Mouse (Mus musculus): ENCODE measurements around the gene Kdm4a. TPM values are rescaled to one million over a fixed set of nuclear protein-coding genes. Genes with fewer than 3 reads are reported as not detected.

The Kdm4a gene
- polyA plus RNA-seq, 1 experiment from 2014 or later: 52.0 TPM

DNA sequence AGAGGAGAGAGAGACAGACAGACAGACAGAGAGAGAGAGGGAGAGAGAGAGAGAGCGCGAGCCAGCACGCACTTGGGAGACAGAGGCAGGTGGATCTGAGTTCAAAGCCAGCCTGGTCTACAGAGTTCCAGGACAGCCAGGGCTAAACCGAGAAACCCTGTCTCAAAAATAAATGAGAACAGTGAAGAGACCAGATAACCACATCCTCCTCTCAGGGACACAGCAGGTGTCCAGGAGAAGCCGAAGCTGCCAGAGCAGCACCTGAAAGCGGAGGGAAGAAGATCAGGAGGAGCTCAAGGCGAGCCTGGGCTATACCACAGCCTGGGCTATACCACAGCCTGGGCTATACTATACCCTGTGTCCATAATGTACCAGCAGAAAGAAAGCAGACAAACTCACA is 29.0 kb downstream of the Kdm4a start:
- no peak for ATAC-seq (ENCODE audit: low FRiP score)
- Histone ChIP-seq H3K36me3 (peaks cover 100% of the 10 kb centered on the region), H3K4me3 (no peak overlapping the region), H3K27ac (no peak overlapping the region), H3K4me1 (replicated peaks) (0 out of 2 replicates have a peak, but pooled peaks cover 3% of the 10 kb centered on the region), H3K9ac (no peak overlapping the region), H3K4me2 (no peak overlapping the region), H3K27me3 (no peaks in the 10 kb centered on the region), H3K9me3 (no peaks in the 10 kb centered on the region)
- 94% methylated on average over 7 of the region's 7 CpGs for WGBS

- no peaks in the 10 kb centered on the region for H3K9me3 ChIP-seq
- H3K4me1 ChIP-seq (replicated peaks): 0 out of 2 replicates have a peak, but pooled peaks cover 3% of the 10 kb centered on the region
- H3K27me3 ChIP-seq: no peaks in the 10 kb centered on the region
- H3K36me3 ChIP-seq: peaks cover 100% of the 10 kb centered on the region
- no peak overlapping the region for H3K27ac ChIP-seq
- no peak overlapping the region for H3K9ac ChIP-seq
- 92% methylated on average over 14 of the region's 14 CpGs for WGBS
- no peak overlapping the region for H3K4me3 ChIP-seq
- no peak overlapping the region for H3K4me2 ChIP-seq
- no peak for ATAC-seq (ENCODE audit: low FRiP score)
These were observed 29.7 kb downstream of the Kdm4a start for GRCm38 (mm10) chr4:118149956-118150680.

DNA sequence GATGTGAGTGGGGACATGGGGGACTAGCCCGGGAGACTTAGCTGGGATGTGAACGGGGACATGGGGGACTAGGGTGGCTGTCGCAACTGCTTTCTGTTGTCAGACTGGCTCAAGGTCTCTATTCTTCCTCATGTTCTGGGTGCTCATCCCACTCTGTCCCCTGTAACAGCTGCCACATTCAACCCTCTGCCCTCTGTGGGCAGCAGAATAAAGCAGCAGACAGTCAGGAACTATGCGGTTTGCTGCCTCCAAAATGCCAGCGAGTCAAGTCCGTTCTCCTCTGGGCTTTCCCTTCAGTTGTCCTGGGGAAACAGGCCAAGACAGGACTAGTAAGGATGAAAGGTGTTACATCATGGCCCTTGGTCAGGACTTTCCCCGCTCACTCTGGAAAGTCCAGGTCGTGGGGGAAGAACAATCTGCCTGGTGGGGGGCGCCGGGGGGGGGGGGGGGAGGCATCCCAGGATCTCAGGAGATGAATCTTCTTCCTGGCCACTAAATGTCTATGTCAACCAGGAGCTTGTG is 30.7 kb downstream of the Kdm4a start:
- WGBS: 92% methylated on average over 10 of the region's 10 CpGs
- H3K27ac ChIP-seq: no peak overlapping the region
- H3K4me3 ChIP-seq: no peak overlapping the region
- H3K27me3 ChIP-seq: no peaks in the 10 kb centered on the region
- 0 out of 2 replicates have a peak, but pooled peaks cover 3% of the 10 kb centered on the region for H3K4me1 ChIP-seq (replicated peaks)
- ATAC-seq (ENCODE audit: low FRiP score): no peak
- no peak overlapping the region for H3K4me2 ChIP-seq
- H3K36me3 ChIP-seq: peaks cover 100% of the 10 kb centered on the region
- no peak overlapping the region for H3K9ac ChIP-seq
- H3K9me3 ChIP-seq: no peaks in the 10 kb centered on the region

DNA sequence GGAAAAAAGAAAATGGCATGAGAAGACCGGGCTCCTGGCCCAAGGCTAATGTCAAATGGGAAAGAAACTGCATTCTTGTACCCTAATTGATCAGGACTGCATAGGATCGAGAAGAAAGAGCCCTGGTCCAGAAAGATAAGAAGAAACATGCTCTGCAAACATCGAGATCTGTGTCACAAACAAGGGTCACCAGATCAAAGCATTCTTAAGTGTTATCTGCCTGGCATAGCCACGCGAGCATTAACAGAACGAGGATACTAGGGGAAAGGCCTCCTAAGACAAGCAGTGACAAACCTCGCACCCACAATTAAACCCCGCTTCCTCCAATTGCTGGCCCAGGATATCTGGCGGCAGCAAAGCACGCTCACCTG is 31.5 kb downstream of the Kdm4a start:
- H3K4me1 ChIP-seq (replicated peaks): 0 out of 2 replicates have a peak, but pooled peaks cover 3% of the 10 kb centered on the region
- peaks cover 100% of the 10 kb centered on the region for H3K36me3 ChIP-seq
- no peaks in the 10 kb centered on the region for H3K9me3 ChIP-seq
- H3K4me2 ChIP-seq: no peak overlapping the region
- 91% methylated on average over 10 of the region's 10 CpGs for WGBS
- H3K27ac ChIP-seq: 0 out of 2 replicates have a peak overlapping the region, but pooled peaks have one; percentile 25
- no peak for ATAC-seq (ENCODE audit: low FRiP score)
- no peak overlapping the region for H3K4me3 ChIP-seq
- H3K9ac ChIP-seq: no peak overlapping the region
- H3K27me3 ChIP-seq: no peaks in the 10 kb centered on the region

DNA sequence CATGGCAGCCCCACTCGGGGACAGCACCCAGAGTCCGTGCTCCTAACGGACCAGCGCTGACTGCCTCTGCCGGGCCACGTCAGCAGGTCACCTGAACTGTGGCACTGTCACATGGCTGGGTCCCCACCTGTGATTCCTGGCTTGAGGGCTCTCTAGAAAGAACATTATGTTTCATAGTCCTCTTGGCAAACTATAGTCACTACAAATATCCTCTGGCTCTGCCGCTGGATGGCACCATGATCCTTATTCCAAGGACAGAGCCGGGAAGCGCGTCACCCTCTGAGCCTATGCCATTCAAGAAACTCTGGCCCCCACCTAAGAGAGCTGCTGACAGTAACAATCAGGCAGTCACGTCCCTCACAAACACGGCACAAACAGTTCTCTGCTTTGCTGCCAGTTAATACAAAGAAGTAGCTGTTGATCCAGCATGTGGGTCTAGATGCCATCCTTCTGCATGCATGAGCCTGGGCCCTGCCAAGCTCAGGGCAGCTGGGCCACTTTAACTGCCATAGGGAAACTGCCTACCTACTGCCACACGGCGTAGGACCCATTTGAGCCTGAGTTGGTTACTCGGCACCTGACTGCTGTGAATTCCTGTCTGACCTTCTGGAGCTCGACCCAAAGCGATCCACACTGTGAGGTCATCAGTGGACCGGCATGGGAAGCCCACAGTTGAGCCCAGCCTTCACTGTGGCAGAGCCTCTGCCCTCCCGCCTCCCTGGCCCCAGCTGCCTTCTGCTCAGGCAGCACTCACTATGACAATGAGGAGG is 32.1 kb downstream of the Kdm4a start:
- Histone ChIP-seq H3K9ac (no peak overlapping the region), H3K4me2 (no peak overlapping the region), H3K9me3 (no peaks in the 10 kb centered on the region), H3K4me3 (no peak overlapping the region), H3K4me1 (replicated peaks) (0 out of 2 replicates have a peak, but pooled peaks cover 3% of the 10 kb centered on the region), H3K27me3 (no peaks in the 10 kb centered on the region), H3K36me3 (peaks cover 100% of the 10 kb centered on the region), H3K27ac (0 out of 2 replicates have a peak overlapping the region, but pooled peaks have one; percentile 25)
- no peak for ATAC-seq (ENCODE audit: low FRiP score)
- WGBS: 93% methylated on average over 19 of the region's 19 CpGs

GRCm38 (mm10) chr4:118147090-118147489 is 32.8 kb downstream of the Kdm4a start:
- Histone ChIP-seq H3K36me3 (peaks cover 100% of the 10 kb centered on the region), H3K27ac (0 out of 2 replicates have a peak overlapping the region, but pooled peaks have one; percentile 60), H3K9ac (no peak overlapping the region), H3K4me3 (no peak overlapping the region), H3K9me3 (no peaks in the 10 kb centered on the region), H3K4me2 (no peak overlapping the region), H3K4me1 (replicated peaks) (0 out of 2 replicates have a peak, but pooled peaks cover 3% of the 10 kb centered on the region), H3K27me3 (no peaks in the 10 kb centered on the region)
- ATAC-seq (ENCODE audit: low FRiP score): peak; percentile 58; the same call in 1 of the 2 replicates
- WGBS: 77% methylated on average over 10 of the region's 10 CpGs

DNA sequence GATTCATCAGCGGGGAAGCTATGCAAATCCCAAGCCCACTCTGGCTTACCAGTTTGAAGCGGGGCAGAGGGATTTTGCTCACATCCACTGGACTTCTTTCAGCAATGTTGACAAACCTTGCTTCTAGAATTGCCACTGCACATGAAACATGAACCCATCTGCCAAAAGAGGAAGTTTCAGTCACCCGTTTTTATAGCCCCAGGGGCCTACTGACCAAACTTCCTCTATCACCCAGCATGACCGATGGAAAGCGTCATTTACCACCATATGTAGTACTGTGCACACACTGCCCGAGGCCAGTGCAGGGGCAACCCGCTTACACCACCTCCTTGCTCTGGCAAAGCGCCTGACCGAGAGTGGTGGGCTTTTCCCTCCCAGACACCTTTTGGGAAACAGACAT is 35.5 kb downstream of the Kdm4a start:
- Histone ChIP-seq H3K27ac (no peak overlapping the region), H3K9me3 (no peaks in the 10 kb centered on the region), H3K27me3 (no peaks in the 10 kb centered on the region), H3K4me1 (replicated peaks) (0 out of 2 replicates have a peak, but pooled peaks cover 3% of the 10 kb centered on the region), H3K9ac (no peak overlapping the region), H3K36me3 (peaks cover 94% of the 10 kb centered on the region), H3K4me2 (no peak overlapping the region), H3K4me3 (no peak overlapping the region)
- 90% methylated on average over 9 of the region's 9 CpGs for WGBS
- no peak for ATAC-seq (ENCODE audit: low FRiP score)

DNA sequence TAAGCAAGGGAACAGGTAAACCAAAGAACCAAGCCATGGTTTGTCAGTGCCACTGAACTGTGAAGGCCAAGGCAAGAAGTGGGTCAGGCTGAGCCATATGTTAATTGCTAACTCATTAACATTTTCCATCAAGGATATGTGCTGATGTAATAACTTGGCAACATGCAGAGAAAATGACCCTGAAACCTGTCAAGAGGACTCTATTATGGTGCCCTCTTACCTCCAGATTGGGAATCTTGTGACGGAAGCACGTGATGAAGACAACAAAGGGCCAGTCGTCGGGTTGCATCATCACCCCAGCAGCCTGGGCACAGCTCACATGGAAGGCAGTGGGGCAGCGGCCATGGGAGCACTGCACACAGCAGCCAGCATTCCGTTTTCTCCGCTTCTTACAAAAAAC is 36.2 kb downstream of the Kdm4a start:
- WGBS: 93% methylated on average over 7 of the region's 7 CpGs

GRCm38 (mm10) chr4:118141511-118141910 is 38.3 kb downstream of the Kdm4a start:
- Histone ChIP-seq H3K4me2 (no peak overlapping the region), H3K4me3 (no peak overlapping the region), H3K27ac (no peak overlapping the region), H3K36me3 (peaks cover 90% of the 10 kb centered on the region), H3K27me3 (no peaks in the 10 kb centered on the region), H3K9me3 (no peaks in the 10 kb centered on the region), H3K9ac (no peak overlapping the region), H3K4me1 (replicated peaks) (0 out of 2 replicates have a peak, but pooled peaks cover 2% of the 10 kb centered on the region)
- no peak for ATAC-seq (ENCODE audit: low FRiP score)
- 91% methylated on average over 5 of the region's 5 CpGs for WGBS

More for the DNA sequence above, 36.2 kb downstream of the Kdm4a start:
- no peaks in the 10 kb centered on the region for H3K9me3 ChIP-seq
- no peak overlapping the region for H3K4me2 ChIP-seq
- no peaks in the 10 kb centered on the region for H3K27me3 ChIP-seq
- H3K27ac ChIP-seq: no peak overlapping the region
- peaks cover 91% of the 10 kb centered on the region for H3K36me3 ChIP-seq
- no peak for ATAC-seq (ENCODE audit: low FRiP score)
- 0 out of 2 replicates have a peak, but pooled peaks cover 5% of the 10 kb centered on the region for H3K4me1 ChIP-seq (replicated peaks)
- H3K9ac ChIP-seq: no peak overlapping the region
- H3K4me3 ChIP-seq: no peak overlapping the region

DNA sequence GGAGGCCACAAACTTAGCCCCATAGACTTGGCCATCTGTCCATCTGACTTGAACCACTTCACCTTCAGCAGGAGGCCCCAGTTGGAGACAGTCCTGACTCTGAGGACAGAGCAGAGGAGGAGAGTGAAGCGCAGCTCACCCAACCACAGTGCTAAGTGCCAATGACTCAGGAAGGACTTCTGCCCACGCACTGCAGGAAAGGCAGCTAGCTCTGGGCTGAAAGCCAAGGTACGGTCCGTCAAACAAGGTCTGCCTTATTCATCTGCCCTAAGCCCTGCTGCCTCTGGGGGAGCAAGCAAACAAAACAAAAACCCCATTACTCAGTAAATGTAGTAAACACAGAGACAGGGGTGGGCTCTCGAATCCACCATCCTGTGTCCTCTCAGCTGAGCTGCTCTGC is 41.0 kb downstream of the Kdm4a start:
- Histone ChIP-seq H3K9ac (no peak overlapping the region), H3K4me1 (replicated peaks) (peaks cover 11% of the 10 kb centered on the region), H3K4me2 (no peak overlapping the region), H3K4me3 (no peak overlapping the region), H3K9me3 (no peaks in the 10 kb centered on the region), H3K27me3 (no peaks in the 10 kb centered on the region), H3K27ac (peak overlapping the region; percentile 35; the same call in 1 of the 2 replicates), H3K36me3 (peaks cover 72% of the 10 kb centered on the region)
- no peak for ATAC-seq (ENCODE audit: low FRiP score)
- WGBS: 72% methylated on average over 5 of the region's 5 CpGs

GRCm38 (mm10) chr4:118137857-118138256 is 42.0 kb downstream of the Kdm4a start:
- Histone ChIP-seq H3K9me3 (no peaks in the 10 kb centered on the region), H3K4me3 (no peak overlapping the region), H3K4me2 (no peak overlapping the region), H3K27me3 (no peaks in the 10 kb centered on the region), H3K27ac (no peak overlapping the region), H3K36me3 (peaks cover 62% of the 10 kb centered on the region), H3K9ac (no peak overlapping the region), H3K4me1 (replicated peaks) (peaks cover 21% of the 10 kb centered on the region)
- WGBS: 82% methylated on average over 16 of the region's 16 CpGs
- ATAC-seq (ENCODE audit: low FRiP score): no peak

GRCm38 (mm10) chr4:118137311-118137710 is 42.5 kb downstream of the Kdm4a start:
- Histone ChIP-seq H3K9ac (no peak overlapping the region), H3K27ac (no peak overlapping the region), H3K4me3 (no peak overlapping the region), H3K27me3 (no peaks in the 10 kb centered on the region), H3K4me2 (no peak overlapping the region), H3K36me3 (peaks cover 56% of the 10 kb centered on the region), H3K4me1 (replicated peaks) (peaks cover 27% of the 10 kb centered on the region), H3K9me3 (no peaks in the 10 kb centered on the region)
- no peak for ATAC-seq (ENCODE audit: low FRiP score)
- WGBS: 89% methylated on average over 10 of the region's 10 CpGs

Data from hindbrain, embryonic 13.5 days (tissue).